Mouse (Mus musculus): ENCODE data around the gene Usp34.
"Not testable (repeated sequence)": the region's sequence is repeated elsewhere in the genome, so short reads cannot be mapped to it uniquely, and the experiment has no call there.

The Usp34 gene

DNA sequence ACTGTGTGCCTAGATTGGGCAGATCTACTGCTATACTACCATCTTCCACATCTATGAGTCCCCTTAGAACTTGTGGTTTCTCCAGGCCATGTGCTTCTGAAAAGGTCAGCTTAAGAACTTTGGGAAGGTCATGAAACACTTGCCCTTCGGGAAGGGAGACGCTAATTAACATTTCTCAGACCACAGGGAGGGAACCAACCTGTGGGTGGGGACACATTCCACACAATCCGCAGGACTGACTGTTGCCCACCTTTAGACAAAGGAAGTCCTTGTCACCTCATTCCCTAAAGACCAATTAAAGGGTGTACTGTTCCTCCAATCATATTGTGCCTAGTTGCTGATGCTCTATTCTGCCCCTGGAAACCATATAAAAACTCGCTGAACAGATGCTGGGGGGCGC is 198.1 kb downstream of the Usp34 start:
- DNase-seq, result not testable (repeated sequence)

DNA sequence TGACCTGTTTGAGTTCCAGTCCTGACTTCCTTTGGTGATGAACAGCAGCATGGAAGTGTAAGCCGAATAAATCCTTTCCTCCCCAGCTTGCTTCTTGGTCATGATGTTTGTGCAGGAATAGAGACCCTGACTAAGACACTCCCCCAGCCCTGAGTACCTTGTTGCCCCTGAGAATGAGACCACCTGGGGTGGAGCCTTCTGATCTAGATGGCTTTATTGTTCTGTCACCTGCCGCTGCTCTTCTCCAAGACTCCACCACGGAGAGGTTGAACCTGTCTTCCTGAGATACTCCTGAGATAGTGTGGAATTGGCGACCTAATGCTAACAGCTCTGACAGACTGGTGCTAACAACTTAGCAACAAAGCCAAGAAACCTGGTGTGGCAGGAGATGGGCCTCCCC is 208.1 kb downstream of the Usp34 start:
- DNase-seq, result not testable (repeated sequence)

DNA sequence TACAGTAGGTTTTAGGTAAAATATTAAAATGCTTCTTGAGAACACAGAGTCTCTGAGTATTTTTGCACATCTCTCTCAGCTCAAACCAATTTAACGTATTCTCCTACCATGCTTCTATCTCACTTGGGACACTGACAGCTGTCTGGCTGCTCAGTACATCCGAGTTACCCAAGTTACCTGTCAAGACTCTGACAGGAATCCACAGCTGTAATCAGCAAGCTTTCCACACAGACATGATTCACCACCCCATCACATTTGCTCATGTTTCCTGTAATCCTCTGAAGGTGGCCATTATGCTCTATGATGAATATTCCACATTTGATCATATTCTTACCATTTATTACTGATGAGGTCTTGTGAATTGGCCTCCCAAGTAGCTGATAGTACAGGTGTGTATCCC is 208.6 kb downstream of the Usp34 start:
- no peak for DNase-seq

DNA sequence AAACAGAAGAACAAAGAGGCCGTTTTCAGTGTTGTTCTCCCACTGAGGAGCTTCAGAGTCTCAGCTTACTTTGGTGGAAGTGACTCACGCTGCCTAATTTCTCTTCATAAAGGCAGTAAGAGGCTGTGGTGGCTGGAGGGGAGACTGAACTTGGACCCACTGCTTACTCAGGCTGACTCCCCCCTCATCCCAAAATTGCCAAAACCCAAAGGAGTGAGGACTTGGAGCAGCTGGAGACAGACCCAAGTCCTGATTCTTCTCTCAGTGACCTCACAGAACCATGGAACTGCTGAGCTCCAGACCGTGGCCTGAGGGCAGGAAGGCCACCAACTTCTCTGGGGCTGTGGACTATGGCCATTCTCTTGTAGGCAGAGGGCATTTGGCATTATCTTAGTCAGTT is 212.3 kb downstream of the Usp34 start:
- no peak for DNase-seq

DNA sequence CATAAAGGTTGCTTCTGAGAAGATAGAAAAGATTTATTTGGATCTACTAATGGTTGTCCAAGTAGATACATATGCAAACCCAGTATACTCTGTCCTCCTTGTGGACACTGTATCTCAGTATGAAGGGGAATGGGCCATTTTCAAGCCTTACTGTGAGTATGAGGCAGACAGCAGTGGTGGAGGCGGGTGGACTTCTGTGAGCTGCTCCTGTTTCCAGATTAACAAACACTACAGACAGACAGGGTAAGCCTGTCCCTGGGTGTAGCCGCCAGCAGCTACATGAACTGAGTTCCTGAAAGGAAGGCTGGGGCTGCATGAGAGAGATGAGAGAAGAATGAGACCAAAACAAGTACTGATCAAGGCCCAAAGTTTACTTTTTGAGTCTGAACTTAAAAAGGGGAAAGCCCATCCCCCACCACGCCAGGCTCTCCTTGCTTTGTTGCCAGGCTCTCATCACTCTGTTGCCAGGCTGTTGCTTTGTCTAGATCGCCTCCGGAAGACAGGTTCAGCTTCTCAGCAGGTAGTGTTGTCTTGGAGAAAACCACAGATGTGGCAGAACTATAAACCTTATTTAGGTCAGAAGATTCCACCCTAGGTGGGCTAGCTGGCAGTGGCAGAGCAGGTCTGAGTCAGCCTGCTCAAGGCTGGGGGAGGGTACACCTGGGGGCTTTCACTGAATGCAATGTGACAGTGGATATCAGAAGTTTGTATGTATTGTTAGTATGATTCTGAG is 213.9 kb downstream of the Usp34 start, which contains the start of gene 1700093K21Rik:
1700093K21Rik (minus strand) TSS at position 683 of the 733 bp plus-strand sequence.
- no peak for DNase-seq

DNA sequence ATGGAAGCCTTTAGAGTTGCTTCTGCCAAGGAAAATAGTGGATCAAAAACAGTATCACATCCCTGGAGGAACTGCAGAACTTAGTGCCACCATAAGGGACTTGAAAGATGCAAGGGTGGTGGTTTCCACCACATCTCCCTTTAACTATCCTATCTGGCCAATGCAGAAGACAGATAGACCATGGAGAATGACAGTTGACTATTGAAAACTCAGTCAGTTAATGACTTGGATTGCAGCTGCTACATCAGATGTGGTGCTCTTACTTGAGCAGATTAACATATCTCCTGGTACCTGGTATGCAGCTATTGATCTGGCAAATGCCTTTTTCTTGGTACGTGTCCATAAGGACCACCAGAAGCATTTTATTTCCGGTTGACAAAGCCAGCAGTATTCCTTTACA is 230.8 kb downstream of the Usp34 start:
- no peak for DNase-seq

All from spleen, adult 18-20 months (tissue).